Mouse (Mus musculus) heart, adult 2 months (tissue): Measurements from ENCODE around the gene Desi2.

Source experiments
- EP300 ChIP-seq: fragments of 200-500 bp; IDR thresholded peaks from 2 replicates; pipeline ENCODE4 v1.6.1; 2011; ENCODE audit warnings: low read depth, low read length, control low read depth; ENCODE audit not compliant: insufficient read depth
- POLR2A ChIP-seq: fragments of 200-500 bp; IDR thresholded peaks from 2 replicates; pipeline ENCODE4 v1.6.1; 2011; ENCODE audit warnings: mild to moderate bottlenecking, low read depth, low read length, control low read depth; ENCODE audit not compliant: insufficient read depth

DNA sequence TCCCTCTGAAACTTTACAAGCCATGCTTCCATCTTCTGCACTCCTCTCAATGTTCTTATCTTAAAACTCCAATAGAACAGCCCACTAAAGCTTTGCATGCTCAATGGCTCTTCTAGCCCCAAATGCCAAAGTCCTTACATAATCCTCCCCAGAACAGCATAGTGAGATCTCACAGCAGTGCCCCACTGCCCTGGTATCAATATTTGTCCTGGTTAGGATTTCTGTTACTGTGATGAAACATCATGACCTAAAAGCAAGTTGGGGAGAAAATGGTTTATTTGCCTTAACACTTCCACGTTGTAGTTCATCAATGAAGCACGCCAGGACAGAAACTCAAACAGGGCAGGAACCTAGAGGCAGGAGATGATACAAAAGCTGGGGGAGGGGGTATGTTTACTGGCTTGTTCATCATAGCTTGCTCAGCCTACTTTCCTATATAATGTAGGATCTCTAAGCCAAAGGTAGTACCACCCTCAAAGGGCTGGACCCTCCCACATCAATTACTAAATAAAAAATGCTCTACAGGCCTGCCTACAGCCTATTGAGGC is 48.8 kb downstream of the Desi2 start:
- no peak for TF ChIP-seq POLR2A
- no peak for TF ChIP-seq EP300
